Mouse (Mus musculus) limb, embryonic 11.5 days (tissue): ENCODE results near the gene Piezo1. TPM values are rescaled to one million over a fixed set of nuclear protein-coding genes. Genes with fewer than 3 reads are reported as not detected.

Source experiments
- ATAC-seq: fragments of 200-750 bp; cut with Nextera tagmentation; 2 replicates; pipeline ENCODE4 v1.8.0; 2017; ENCODE audit warnings: low read depth; ENCODE audit not compliant: insufficient number of reproducible peaks, low FRiP score, low TSS enrichment
- DNase-seq: peaks from one replicate; pipeline ENCODE4 v3.0.0-alpha.2; 2015; ENCODE audit warnings: low spot score
- H3K27ac ChIP-seq: fragments of 300-500 bp; sonication (generic); replicated peaks from 2 replicates; pipeline ENCODE4 v1.5.1; 2014; ENCODE audit warnings: low read depth, mild to moderate bottlenecking, low read length
- H3K27me3 ChIP-seq: fragments of 300-500 bp; sonication (generic); 2 replicates; pipeline ENCODE4 v1.6.1; 2014; ENCODE audit warnings: mild to moderate bottlenecking, low read length, mixed read lengths; ENCODE audit not compliant: control insufficient read depth, insufficient read depth
- H3K36me3 ChIP-seq: fragments of 300-500 bp; sonication (generic); 2 replicates; pipeline ENCODE4 v1.6.1; 2014; ENCODE audit warnings: mild to moderate bottlenecking, low read length, moderate library complexity, mixed read lengths; ENCODE audit not compliant: control insufficient read depth, insufficient read depth
- H3K4me1 ChIP-seq: fragments of 300-500 bp; sonication (generic); 2 replicates; pipeline ENCODE4 v1.6.1; 2014; ENCODE audit warnings: low read length, mixed read lengths; ENCODE audit not compliant: control insufficient read depth, insufficient read depth
- H3K4me2 ChIP-seq: fragments of 300-500 bp; sonication (generic); 2 replicates; pipeline ENCODE4 v1.6.1; 2014; ENCODE audit warnings: low read depth, mild to moderate bottlenecking, moderate library complexity; ENCODE audit not compliant: severe bottlenecking
- H3K4me3 ChIP-seq: fragments of 300-500 bp; sonication (generic); 2 replicates; pipeline ENCODE4 v1.5.1; 2014; ENCODE audit warnings: low read depth, low read length
- H3K9ac ChIP-seq: fragments of 300-500 bp; sonication (generic); 2 replicates; pipeline ENCODE4 v1.6.1; 2014; ENCODE audit warnings: mild to moderate bottlenecking, low read length
- H3K9me3 ChIP-seq: fragments of 300-500 bp; sonication (generic); 2 replicates; pipeline ENCODE4 v1.6.1; 2016; ENCODE audit warnings: low read length; ENCODE audit not compliant: control insufficient read depth
- WGBS: fragments of 180-500 bp; shearing (Covaris S2); extraction: QIAGEN DNeasy Blood & Tissue Kit; methylation state at CpG from one replicate; pipeline ENCODE4 v1.1.7; 2014; 5-methylcytosine and 5-hydroxymethylcytosine counted together
- polyA plus RNA-seq: library from polyadenylated mRNA; unstranded; fragments of >200 nt; fragmentation: Nextera tagmentation; extraction: Ambion mirVana; gene quantifications from 2 replicates; pipeline ENCODE4 v1.2.1, GENCODE M21; 2014

Piezo1 gene
- polyA plus RNA-seq, 1 experiment from 2014 or later: 7.2 TPM

GRCm38 (mm10) chr8:122459218-122459900, 91.8 kb downstream of the Piezo1 start:
- Histone ChIP-seq H3K4me3 (no peak overlapping the region), H3K9me3 (no peaks in the 10 kb centered on the region), H3K27me3 (peaks cover 28% of the 10 kb centered on the region), H3K36me3 (no peaks in the 10 kb centered on the region), H3K4me2 (no peak overlapping the region), H3K9ac (no peak overlapping the region), H3K4me1 (peaks cover 11% of the 10 kb centered on the region), H3K27ac (no peak overlapping the region)
- DNase-seq (no peak), ATAC-seq (no peak)
- WGBS: 55% methylated on average over 6 of the region's 6 CpGs

GRCm38 (mm10) chr8:122457171-122457570, 94.0 kb downstream of the Piezo1 start:
- Histone ChIP-seq H3K9me3 (no peaks in the 10 kb centered on the region), H3K4me1 (peaks cover 11% of the 10 kb centered on the region), H3K27ac (no peak overlapping the region), H3K27me3 (peaks cover 28% of the 10 kb centered on the region), H3K9ac (no peak overlapping the region), H3K4me2 (no peak overlapping the region), H3K36me3 (no peaks in the 10 kb centered on the region), H3K4me3 (no peak overlapping the region)
- DNase-seq (no peak), ATAC-seq (no peak)
- WGBS: 81% methylated on average over 11 of the region's 11 CpGs

- H3K27me3 ChIP-seq: peaks cover 2% of the 10 kb centered on the region
- H3K27ac ChIP-seq: no peak overlapping the region
- H3K4me1 ChIP-seq: no peaks in the 10 kb centered on the region
- no peaks in the 10 kb centered on the region for H3K9me3 ChIP-seq
- WGBS: 89% methylated on average over 6 of the region's 6 CpGs
- no peak for ATAC-seq
- H3K4me2 ChIP-seq: no peak overlapping the region
- DNase-seq: no peak
- no peak overlapping the region for H3K9ac ChIP-seq
- no peak overlapping the region for H3K4me3 ChIP-seq
- H3K36me3 ChIP-seq: no peaks in the 10 kb centered on the region
These were observed 96.7 kb downstream of the Piezo1 start for GRCm38 (mm10) chr8:122454409-122454808.

- Histone ChIP-seq H3K36me3 (no peaks in the 10 kb centered on the region), H3K4me3 (no peak overlapping the region), H3K27ac (no peak overlapping the region), H3K4me2 (no peak overlapping the region), H3K4me1 (no peaks in the 10 kb centered on the region), H3K27me3 (no peaks in the 10 kb centered on the region), H3K9ac (no peak overlapping the region), H3K9me3 (no peaks in the 10 kb centered on the region)
- DNase-seq (no peak), ATAC-seq (no peak)
- 81% methylated on average over 10 of the region's 10 CpGs for WGBS
These were observed 99.0 kb downstream of the Piezo1 start for GRCm38 (mm10) chr8:122452154-122452553.

- no peak overlapping the region for H3K27ac ChIP-seq
- no peaks in the 10 kb centered on the region for H3K36me3 ChIP-seq
- no peak overlapping the region for H3K4me3 ChIP-seq
- no peak for DNase-seq
- H3K9ac ChIP-seq: no peak overlapping the region
- H3K4me1 ChIP-seq: no peaks in the 10 kb centered on the region
- no peak overlapping the region for H3K4me2 ChIP-seq
- 74% methylated on average over 7 of the region's 7 CpGs for whole genome bisulfite sequencing
- H3K9me3 ChIP-seq: no peaks in the 10 kb centered on the region
- ATAC-seq: no peak
- H3K27me3 ChIP-seq: no peaks in the 10 kb centered on the region
These were observed 99.9 kb downstream of the Piezo1 start for GRCm38 (mm10) chr8:122451161-122451703.

GRCm38 (mm10) chr8:122445203-122445602, 105.9 kb downstream of the Piezo1 start:
- H3K9ac ChIP-seq: no peak overlapping the region
- 68% methylated on average over 3 of the region's 3 CpGs for WGBS
- H3K36me3 ChIP-seq: no peaks in the 10 kb centered on the region
- no peak for DNase-seq
- no peak overlapping the region for H3K27ac ChIP-seq
- no peaks in the 10 kb centered on the region for H3K9me3 ChIP-seq
- 0 out of 2 replicates have a peak, but pooled peaks cover 2% of the 10 kb centered on the region for H3K27me3 ChIP-seq
- H3K4me2 ChIP-seq: no peak overlapping the region
- H3K4me3 ChIP-seq: no peak overlapping the region
- H3K4me1 ChIP-seq: peaks cover 3% of the 10 kb centered on the region; the same call in 1 of the 2 replicates
- ATAC-seq: no peak

GRCm38 (mm10) chr8:122444058-122444748, 106.9 kb downstream of the Piezo1 start:
- H3K4me1 ChIP-seq: peaks cover 3% of the 10 kb centered on the region; the same call in 1 of the 2 replicates
- H3K4me3 ChIP-seq: peak overlapping the region; percentile 50
- peak; percentile 62 for DNase-seq
- 0 out of 2 replicates have a peak, but pooled peaks cover 2% of the 10 kb centered on the region for H3K27me3 ChIP-seq
- no peaks in the 10 kb centered on the region for H3K36me3 ChIP-seq
- ATAC-seq: no peak
- H3K4me2 ChIP-seq: peak overlapping the region; percentile 68
- WGBS: 39% methylated on average over 19 of the region's 19 CpGs
- peak overlapping the region; percentile 83 for H3K9ac ChIP-seq
- H3K27ac ChIP-seq: peak overlapping the region; percentile 82
- no peaks in the 10 kb centered on the region for H3K9me3 ChIP-seq

- H3K36me3 ChIP-seq: peaks cover 1% of the 10 kb centered on the region
- H3K27ac ChIP-seq: peak within 1 kb of the TSS; percentile 82
- H3K4me1 ChIP-seq: peaks cover 3% of the 10 kb centered on the region; the same call in 1 of the 2 replicates
- DNase-seq: peak; percentile 99
- H3K9ac ChIP-seq: peak within 1 kb of the TSS; percentile 83
- under 1% methylated on average over 47 of the region's 47 CpGs for WGBS
- H3K9me3 ChIP-seq: no peaks in the 10 kb centered on the region
- H3K4me2 ChIP-seq: peak within 1 kb of the TSS; percentile 68
- peak; percentile 98 for ATAC-seq
- H3K27me3 ChIP-seq: 0 out of 2 replicates have a peak, but pooled peaks cover 2% of the 10 kb centered on the region
- peak within 1 kb of the TSS; percentile 50 for H3K4me3 ChIP-seq
These were observed 107.7 kb downstream of the Piezo1 start, which contains the start of gene Mvd for GRCm38 (mm10) chr8:122443262-122444006. Mvd (minus strand) TSS chr8:122443422.
